Mouse (Mus musculus) kidney, postnatal 14 days (tissue): ENCODE data around the gene Smarcd2.
"Not testable (repeated sequence)": the region's sequence is repeated elsewhere in the genome, so short reads cannot be mapped to it uniquely, and the experiment has no call there.

Experiments
- DNase-seq: peaks from one replicate; pipeline ENCODE4 v3.0.0; 2022; ENCODE audit warnings: mixed read lengths

Gene Smarcd2

DNA sequence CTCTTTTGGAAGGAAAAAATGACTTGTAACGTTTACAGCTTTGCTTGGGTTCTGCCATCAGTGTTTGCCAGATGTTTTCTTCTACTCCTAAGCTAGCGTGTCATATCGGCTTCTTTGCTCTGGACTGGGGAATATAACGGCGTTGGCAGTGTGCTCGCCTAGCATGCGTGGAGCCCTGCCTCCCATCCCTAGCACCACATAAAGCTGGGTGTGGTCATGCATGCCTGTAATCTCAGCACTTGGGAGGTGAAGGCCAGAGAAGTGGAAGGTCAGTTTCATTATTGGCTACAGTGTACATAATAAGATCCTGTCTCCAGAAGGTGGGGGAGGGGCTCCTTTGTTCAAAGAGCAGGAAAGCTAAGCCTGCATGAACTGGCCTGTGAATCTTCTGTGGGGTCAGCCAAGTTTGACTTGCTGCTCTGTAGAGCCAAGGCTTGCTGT lies 2.2 kb upstream of the Smarcd2 start:
- peak; percentile 71 for DNase-seq

DNA sequence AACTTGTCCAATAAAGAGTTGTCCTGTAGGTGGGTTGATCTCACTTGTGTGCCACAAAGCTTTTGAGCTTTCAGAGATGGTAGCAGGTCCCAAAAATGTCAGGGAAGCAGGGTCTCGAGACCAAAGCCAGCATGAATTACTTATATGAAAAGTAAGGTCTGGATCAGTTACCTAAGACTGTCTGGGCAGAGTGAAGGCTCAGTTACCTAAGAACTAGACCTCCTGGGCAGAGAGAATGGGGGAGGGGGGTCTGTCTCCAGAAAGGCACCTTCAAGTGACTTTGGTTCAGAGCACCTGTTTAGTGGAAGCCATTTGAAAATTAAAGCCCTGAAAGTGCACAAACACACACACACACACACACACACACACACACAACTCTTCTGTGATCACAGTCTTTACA lies 1.6 kb upstream of the Smarcd2 start:
- no peak for DNase-seq

DNA sequence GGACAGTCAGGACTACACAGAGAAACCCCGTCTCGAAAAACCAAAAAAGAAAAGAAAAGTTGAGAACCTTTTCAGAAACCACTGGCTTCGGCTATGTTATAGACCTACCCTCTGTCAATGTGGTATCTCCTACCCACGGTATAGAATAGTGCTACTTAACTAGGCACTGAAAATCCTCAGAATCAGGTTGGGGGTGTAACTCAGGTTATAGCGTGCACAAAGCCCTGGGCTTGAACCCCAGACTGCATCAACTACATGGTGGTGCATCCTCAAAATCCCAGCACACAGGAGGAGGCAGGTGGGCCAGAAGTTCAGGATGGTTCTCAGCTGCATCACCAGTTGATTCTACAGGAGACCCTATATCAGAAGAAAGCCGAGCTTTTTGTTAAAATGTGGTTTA lies 1.0 kb upstream of the Smarcd2 start:
- no peak for DNase-seq

DNA sequence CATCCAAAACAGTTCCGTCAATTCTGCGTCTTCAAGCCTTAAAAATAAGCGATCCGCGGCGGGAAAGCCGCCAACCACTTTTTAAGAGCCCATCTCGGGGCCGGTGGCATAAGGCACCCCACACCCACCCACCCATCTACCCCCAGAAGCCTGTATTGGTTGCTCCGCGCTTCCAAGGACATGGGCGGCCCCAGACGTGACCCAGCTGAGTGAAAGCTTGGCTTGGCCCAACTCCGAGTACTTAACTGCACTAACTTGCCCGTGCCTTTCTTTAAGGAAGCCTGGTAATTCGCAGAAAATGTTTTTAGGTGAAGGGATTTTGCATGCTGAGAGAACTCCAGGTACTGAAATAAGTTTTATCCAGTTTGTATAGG lies 526 bp upstream of the Smarcd2 start:
- DNase-seq: no peak

DNA sequence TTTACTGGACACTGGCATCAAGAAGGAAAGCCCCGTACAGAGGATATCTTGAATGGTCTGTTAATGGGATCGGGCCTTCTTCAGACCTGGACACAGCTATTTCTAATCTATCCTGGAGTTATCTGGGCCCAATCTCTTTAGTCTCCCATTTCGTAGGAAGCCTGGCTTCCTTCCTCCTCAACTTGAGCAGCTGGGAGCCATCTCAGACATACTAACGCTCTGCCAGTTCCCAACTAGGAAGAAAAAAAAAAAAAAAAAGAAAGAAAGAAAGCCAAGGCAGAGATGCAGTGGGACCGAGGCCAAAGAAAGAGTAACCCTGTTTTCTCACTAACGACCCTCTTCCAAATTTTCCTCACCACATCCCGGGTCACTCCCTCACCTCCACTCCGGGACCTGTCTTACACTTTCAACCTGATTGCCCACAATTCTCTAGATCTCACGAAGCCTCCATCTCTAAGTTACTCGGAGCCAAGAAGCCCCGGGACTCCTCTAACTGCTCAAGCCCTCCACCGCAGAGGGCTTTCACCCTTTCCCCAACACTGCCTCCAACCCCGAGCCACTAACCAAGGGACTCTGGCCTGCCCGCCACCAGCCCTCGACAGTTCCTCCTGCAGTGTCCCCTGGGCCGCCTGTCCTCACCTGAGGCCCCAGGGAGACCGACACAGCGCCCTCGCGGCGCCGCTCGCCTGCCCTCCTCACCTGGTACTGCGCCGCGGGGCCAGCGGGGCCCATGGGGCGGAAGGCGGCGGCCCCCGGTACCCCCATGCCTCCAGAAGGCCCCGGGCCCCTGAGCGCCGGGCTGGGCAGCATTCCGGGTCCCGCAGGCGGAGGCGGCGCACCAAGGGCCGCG lies 753 bp downstream of the Smarcd2 start:
- DNase-seq: peak; percentile 51

DNA sequence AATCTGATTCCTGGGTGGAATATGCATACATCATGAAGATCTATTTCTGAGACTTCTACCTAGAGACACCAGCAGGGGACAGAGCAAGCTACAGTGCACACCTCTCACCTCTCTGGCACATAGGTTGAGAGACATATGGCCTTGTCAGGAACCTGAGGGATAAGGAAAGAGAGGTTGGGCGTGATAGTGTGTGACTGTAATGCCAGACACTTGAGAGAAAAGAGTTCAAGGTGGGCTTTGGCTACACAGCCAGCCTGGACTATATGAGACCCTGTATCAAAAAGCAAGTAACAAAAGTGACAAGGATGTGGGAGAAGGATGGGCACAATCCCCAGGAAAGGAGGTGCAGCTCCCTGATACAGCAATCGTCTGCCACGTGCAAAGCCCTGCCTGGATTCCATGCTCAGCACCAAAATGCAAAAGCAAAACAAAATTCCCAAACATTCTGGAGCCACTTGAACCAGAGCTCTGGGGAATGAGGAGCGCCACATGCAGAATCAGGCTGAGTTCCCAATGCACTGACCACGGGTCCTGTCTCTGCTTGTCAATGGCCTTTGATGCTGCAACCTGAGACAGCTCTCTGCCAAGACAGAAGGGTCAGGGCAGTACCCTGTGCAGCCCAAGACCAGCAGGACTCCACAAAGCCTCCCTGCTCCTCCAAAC lies 1.5 kb downstream of the Smarcd2 start:
- no peak for DNase-seq

DNA sequence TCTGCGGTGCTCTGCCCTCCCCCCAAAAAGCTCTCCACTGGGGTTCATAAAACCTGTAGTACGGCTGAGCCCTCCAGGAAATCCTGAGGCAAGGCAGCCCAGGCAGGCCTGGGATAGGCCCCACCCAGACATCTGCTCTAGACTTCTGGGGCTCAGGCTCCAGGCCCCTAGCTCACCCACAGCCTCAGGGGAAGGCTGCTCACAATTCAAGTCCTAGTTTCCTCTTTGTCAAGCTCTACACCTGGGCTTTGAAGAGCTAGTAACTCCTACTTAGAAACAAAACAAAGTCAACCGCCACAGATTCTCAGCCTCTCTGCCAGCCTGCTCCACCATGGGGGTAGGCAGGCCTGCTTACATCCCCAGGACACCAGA lies 3.7 kb downstream of the Smarcd2 start:
- DNase-seq: peak; percentile 50

DNA sequence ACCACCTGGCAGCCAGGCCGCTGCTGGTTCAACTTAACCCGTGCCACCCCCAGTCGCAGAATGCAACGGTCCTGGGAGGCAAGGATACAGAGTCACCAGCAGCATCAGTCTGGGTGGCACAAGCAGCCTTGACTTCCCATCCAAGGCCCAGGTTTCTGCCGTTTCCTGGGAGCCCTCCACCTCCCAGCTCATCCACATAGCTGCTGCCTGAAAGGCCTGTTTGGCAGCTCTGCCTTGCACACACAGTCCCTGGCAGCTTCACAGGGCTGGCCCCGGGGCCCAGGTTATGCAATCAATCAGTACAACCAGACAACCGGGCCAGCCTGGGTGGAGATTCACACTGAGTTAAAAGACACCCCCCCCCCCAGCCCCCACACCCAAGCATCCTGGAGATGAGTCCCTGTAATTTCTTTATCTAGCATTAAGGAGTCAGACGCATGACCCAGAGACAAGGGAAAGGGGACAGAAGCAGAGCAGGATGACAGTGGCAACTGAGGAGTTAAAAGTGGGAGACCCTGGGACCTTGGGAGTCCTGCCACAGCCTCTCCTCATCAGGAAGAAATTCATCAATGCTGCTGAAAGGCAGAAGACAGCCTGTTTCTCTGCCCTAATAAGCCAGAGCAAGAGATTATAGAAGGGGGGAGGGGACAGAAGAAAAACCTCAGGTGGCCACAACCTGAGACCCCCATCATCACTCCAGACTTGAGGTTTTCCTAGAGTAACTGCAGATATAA lies 4.3 kb downstream of the Smarcd2 start:
- peak; percentile 73 for DNase-seq

DNA sequence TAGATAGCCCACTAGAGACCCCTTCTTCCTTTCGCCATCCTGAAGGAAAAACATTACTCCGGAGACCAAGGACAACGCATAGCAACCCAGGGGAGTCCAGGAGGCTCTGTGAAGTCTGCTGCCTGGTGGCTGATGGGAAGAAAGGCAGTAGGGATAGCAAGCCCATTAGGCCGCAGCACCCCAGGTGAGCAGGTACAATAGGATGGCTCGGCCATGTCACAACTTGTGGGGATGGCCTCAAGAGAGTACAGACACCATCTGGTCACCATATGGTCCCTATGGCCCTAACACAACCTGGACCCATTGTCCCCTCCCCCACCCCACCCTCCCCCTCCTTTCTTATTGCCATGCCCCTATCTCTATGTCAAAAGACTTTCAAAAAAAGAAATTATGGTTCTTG lies 4.9 kb downstream of the Smarcd2 start:
- DNase-seq: no peak

DNA sequence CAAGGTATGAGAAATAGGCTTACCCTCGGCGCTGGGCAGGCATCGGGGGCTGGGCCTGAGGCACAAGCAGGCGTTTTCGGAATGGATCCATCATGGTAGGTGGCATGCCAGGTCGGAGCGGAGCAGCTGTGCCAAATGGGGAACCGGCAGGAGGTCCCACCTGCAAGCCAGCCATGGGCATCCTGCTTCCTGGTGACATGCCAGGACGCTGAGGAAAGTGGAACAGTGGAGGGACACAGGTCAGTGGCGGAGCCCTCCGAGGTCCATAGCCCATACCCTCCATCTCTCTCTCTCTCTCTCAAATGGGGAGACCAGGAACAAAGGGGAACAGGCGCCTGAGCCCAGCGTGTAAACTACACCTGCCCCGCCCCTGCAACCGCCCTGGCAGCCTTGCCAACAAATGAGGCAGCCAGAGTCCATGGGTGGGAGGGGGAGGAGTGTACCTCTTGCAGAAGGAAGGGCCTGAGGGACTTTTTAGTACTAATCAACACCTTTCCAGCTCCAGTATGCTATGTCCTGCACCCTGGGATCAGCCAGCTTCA lies 5.4 kb downstream of the Smarcd2 start:
- peak; percentile 64 for DNase-seq

DNA sequence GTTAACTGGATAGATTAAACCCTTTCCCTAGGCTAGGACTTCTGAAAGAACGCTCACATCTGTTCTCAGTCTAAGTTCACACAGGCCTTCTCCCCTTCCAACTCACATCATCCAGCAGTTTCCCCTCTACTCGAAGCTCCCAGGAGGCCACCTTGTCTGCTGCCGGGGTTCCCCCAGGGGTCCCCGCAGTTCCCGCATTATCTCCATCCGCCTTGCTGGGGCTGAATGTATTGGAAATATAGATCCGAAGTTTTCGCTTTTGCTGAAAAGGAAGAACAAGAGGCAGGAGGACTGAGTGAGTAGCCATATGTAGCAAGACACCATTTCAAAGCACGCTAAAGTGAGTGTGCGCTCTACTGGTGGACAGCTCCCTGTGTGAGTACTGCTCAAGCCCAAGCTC lies 6.3 kb downstream of the Smarcd2 start:
- no peak for DNase-seq

DNA sequence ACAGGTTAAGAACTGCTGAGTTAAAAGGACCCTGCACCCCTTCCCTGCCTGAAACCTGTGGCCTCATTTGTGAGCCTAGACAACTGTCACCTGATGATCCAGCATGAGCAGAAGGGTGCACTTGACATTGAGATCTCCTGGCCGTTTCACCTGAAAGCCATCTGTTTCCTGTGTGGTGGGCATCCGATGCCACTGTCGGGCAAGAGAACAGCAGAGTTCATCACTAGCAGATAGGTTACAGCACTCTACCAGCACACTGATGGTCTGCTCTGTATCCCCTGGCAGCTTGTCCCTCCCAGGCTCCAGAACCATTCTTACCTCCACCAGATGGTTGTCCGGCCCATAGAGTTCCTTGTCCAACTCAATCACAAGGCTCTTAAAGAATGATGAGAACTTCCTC lies 7.2 kb downstream of the Smarcd2 start:
- no peak for DNase-seq

DNA sequence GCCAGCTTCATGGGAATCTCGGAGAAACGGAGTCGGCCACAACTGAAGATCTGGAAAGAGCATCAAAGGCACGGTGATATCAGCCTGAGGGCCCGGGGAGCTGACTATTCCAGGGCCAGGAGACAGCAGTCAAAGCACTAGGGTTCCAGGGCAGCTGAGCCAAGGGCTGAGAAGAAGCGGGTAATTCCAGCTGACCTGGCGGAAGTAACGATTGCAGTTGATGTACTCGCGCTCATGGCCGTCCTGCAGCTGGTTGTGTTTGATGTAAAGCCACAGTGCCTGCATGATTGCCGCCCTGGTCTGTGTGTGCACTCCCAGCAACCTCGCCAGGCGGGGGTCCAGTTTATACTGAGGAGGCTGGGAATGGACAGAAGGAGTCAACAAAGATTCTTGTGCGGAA lies 7.8 kb downstream of the Smarcd2 start:
- DNase-seq: no peak

DNA sequence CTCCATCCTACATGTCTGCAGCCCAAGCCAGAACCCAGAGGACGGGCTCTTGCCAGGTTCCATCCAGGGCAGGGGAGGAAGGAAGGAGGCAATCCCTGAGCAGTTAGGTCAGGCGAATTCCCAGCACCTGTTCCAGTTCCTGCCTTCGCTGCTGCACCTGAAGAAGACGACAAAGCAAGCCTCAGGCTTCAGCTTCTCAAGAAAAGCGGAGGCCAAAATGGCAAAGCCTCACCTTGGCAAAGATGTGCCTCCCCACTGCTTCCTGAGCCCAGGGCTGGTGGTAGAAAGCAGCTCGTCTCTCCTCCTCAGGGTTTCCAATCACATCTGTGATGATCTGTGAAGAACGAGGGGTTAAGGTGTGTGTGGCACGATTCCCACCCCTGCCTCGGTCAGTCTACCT lies 8.8 kb downstream of the Smarcd2 start:
- no peak for DNase-seq

DNA sequence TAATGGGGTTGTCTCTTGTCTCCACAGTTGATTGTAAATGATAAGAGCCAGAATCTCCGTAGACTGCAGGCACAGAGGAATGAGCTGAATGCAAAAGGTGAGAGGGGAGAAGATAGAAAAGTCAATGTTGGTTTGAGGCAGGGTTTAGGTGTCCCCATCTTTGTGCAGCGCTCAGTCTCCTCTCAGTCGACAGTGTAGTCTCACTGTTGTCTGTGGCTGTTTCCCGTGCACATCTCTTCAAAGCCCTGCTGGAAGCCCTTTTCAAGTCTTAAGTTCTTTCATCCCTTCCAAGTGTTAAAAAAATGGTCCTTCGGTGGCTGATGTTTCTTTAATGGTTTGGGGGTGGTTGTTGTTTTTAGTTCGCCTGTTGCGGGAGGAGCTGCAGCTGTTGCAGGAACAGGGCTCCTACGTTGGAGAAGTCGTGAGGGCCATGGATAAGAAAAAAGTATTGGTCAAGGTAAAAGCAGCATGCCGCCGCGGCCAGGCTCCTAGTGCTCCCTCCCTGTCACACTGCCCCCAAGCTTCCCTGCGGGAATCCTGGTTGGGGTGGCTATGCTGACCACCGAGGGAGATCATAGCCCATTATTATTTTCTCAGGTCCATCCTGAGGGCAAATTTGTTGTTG lies 11.8 kb downstream of the Smarcd2 start:
- no peak for DNase-seq

DNA sequence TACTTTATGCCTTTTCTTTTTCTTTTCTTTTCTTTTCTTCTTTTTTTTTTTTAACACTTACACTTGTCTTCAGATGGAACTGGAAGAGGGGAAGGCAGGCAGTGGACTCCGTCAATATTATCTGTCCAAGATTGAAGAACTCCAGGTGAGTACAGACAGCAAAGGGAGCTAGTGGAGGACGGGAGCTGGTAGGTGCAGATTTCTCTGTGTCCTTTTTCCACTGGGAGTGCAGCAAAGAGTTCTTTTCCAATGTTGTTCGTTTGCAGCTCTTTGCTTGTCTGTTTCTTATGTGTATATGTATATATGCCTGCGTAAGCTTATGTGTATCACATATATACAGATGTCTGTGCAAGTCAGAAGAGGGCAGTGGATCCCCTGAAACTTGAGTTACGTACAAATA lies 16.0 kb downstream of the Smarcd2 start:
- peak; percentile 54 for DNase-seq

DNA sequence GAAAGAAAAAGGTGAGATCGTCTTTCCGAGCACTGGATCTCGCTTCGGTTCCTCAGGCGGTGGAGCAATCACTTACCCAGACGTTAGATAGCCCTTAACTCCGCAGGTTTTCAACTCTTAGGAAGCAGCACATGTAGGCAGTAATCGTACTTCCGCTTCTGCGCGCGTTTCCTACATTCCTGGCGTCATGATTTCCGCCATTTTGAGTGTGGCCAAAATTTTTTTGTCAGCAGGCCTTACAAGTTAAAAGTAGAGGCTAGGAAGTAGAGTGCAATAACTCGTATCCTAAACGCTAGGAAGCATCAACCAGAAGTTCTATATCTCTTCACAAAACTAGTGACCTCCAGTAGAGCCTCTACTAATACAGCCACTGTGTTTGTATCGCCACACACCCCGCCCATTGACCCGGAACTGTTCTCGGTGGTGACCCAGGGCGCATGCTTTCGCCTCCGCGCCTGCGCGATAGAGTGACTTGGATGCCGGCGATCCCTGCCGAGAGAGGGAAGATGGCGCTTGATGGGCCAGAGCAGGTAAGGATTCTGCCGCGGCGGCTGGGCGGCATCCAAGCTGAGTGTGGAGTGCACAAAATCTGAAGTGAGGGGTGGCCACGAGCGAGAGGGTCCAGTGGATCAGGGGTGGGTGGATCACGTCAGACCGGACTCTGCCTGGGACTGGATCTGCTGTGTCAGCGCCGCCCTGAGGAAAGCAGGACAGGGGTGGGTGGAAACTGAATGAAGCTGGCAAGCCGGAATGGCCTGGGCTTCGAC lies 16.9 kb downstream of the Smarcd2 start, which contains the start of the genes Ftsj3 and Psmc5:
TSS of gene Ftsj3 (minus strand) at position 395 of the 767 bp plus-strand sequence.
TSS of gene Psmc5 (plus strand) at position 470 of the 767 bp plus-strand sequence.
- peak; percentile 99 for DNase-seq

DNA sequence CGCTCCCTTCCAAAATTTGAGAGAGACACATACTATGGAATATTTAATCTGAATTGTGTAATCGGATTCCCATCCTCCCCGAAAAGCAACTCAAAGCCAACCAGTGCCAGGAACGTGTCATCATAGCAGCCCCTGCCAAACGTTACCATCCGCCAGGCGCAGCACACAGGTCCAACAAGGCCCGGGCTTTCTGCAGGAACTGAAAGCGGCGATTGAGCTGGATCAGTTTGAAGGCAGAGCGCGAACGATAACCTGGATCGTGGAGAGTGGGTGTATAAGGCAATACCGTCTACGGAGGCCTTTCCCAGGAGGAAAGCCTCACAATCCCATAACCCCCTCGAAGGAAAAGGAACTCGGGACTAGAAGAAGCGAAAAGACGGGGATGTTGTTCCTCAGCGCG lies 17.6 kb downstream of the Smarcd2 start:
- DNase-seq: no peak

DNA sequence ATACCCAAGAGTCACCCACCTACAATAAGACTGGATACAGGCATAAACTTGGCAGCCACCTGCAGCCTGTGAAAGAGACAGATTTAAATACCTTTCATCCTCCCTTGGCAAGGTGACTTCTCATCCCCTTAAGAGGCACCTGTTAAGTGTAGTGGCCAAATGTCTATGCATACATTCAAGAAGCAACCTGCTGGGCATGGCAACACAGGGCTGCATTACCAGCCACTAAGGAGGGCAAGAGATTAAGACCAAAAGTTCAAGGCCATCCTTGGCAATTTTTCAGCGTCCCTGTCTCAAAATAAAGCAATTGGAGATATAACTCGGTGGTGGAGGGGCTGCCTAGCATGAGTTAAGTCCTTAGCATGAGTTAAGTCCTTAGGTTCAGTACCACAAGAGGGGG lies 18.0 kb downstream of the Smarcd2 start:
- DNase-seq: no peak

DNA sequence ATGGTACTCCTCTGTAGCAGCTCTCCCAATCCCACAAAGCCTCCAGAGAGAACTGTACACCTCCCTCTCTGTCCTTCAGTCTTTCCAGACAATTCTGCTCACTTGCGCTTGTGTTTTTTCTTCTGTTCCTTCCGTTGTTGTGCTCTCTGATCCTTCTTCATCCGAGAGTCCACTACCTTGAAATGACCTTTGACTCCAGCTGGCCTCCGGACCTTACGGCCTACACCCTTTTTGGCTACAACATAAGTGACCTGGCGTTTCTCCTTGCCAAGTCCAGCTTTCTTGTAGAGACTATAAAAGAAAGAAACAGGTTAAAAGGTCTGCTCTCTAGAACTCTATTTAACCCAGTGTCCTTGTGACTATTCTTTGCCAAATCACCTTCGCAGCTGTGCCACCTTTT lies 23.4 kb downstream of the Smarcd2 start:
- no peak for DNase-seq

DNA sequence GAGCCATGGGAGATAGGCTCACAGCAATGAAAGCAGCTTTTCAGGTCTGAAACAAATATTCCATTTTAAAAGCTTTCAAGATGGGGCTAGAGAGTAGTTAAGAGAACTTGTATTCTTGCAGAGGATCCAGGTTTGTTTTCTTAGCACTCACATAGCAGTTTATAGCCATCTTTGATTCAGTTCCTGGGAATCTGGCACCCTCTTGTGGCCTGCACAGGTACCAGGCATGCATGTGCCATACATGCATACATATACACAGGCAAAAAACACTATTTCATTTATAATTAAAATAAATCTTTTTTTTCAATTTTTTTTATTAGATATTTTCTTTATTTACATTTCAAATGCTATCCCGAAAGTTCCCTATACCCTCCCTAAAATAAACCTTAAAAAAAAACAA lies 25.9 kb downstream of the Smarcd2 start:
- DNase-seq: no peak

DNA sequence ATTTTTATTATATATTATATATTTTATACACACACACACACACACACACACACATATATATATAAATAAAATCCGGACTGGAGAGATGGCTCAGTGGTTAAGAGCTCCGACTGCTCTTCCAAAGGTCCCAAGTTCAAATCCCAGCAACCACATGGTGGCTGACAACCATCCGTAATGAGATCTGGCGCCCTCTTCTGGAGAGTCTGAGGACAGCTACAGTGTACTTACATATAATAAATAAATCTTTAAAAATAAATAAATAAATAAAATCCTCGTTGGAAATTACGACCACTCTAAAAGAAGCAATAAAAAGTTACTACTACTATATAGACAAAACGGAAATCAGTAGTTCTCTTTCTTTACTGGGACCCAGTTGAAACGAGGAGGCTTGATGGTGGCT lies 38.8 kb downstream of the Smarcd2 start:
- DNase-seq: not testable (repeated sequence)
